Mouse (Mus musculus) bone marrow, adult 2 months (tissue): ENCODE data around the gene Cd8b1. TPM values are rescaled to one million over a fixed set of nuclear protein-coding genes. Genes with fewer than 3 reads are reported as not detected.

Experiments
- H3K27ac ChIP-seq: fragments of 200-500 bp; 2 replicates; pipeline ENCODE4 v1.5.1; 2012; ENCODE audit warnings: low read depth, mild to moderate bottlenecking, control low read depth, inconsistent platforms, low read length; ENCODE audit not compliant: control insufficient read depth, poor library complexity, insufficient read depth
- H3K4me1 ChIP-seq: fragments of 200-500 bp; 2 replicates; pipeline ENCODE4 v1.6.1; 2011; ENCODE audit warnings: low read length; ENCODE audit not compliant: control insufficient read depth, insufficient read depth
- H3K4me3 ChIP-seq: fragments of 200-500 bp; replicated peaks from 2 replicates; pipeline ENCODE3; 2011; ENCODE audit warnings: mild to moderate bottlenecking, low read depth, low read length, control low read depth; ENCODE audit not compliant: control insufficient read depth
- CTCF ChIP-seq: fragments of 200-500 bp; IDR thresholded peaks from 2 replicates; pipeline ENCODE4 v1.5.1; 2011; ENCODE audit warnings: low read length, control low read depth; ENCODE audit not compliant: control insufficient read depth, insufficient read depth
- POLR2A ChIP-seq: fragments of 200-500 bp; IDR thresholded peaks from 2 replicates; pipeline ENCODE4 v1.6.1; 2011; ENCODE audit warnings: low read depth, mild to moderate bottlenecking, control low read depth, low read length, borderline replicate concordance; ENCODE audit not compliant: control insufficient read depth
- WGBS: fragments of 180-500 bp; shearing (Covaris S2); methylation state at CpG from one replicate; pipeline ENCODE4 v1.1.7; 2018; 5-methylcytosine and 5-hydroxymethylcytosine counted together
- polyA plus RNA-seq: library from polyadenylated mRNA; stranded (reverse); fragments of >200 nt; gene quantifications from 2 replicates; pipeline ENCODE4 v1.2.4, GENCODE M21; 2011; ENCODE audit warnings: low replicate concordance; ENCODE audit not compliant: missing spikeins, insufficient read depth, insufficient read length

Cd8b1 gene
- polyA plus RNA-seq, 1 experiment = 6.1 TPM

- Histone ChIP-seq H3K4me3 (no peak overlapping the region), H3K27ac (no peak overlapping the region), H3K4me1 (peaks cover 1% of the 10 kb centered on the region; the same call in 1 of the 2 replicates)
- no peak for TF ChIP-seq CTCF
- no peak for TF ChIP-seq POLR2A
- 86% methylated on average over 19 of the region's 19 CpGs for WGBS
Measured at GRCm38 (mm10) chr6:71374311-71374829, 51.8 kb downstream of the Cd8b1 start.

GRCm38 (mm10) chr6:71374921-71375320, 52.3 kb downstream of the Cd8b1 start:
- 73% methylated on average over 2 of the region's 2 CpGs for WGBS
- no peak for TF ChIP-seq POLR2A
- TF ChIP-seq CTCF = no peak
- Histone ChIP-seq H3K27ac (no peak overlapping the region), H3K4me1 (peaks cover 1% of the 10 kb centered on the region; the same call in 1 of the 2 replicates), H3K4me3 (no peak overlapping the region)

GRCm38 (mm10) chr6:71376711-71377110, 54.1 kb downstream of the Cd8b1 start:
- Histone ChIP-seq H3K27ac (no peak overlapping the region), H3K4me3 (no peak overlapping the region), H3K4me1 (peaks cover 1% of the 10 kb centered on the region; the same call in 1 of the 2 replicates)
- TF ChIP-seq POLR2A (no peak), CTCF (no peak)
- 94% methylated on average over 13 of the region's 13 CpGs for WGBS

GRCm38 (mm10) chr6:71381654-71382053, 59.1 kb downstream of the Cd8b1 start:
- WGBS = 72% methylated on average over 5 of the region's 5 CpGs
- Histone ChIP-seq H3K27ac (no peak overlapping the region), H3K4me1 (no peaks in the 10 kb centered on the region), H3K4me3 (no peak overlapping the region)
- TF ChIP-seq CTCF (no peak), POLR2A (no peak)

Other genes starting within 250 kb of the Cd8b1 start
- not detected in 2 replicates for gene Thnsl2, start 178.3 kb upstream of the Cd8b1 start, polyA plus RNA-seq
- 31.0 and 166 TPM in 2 replicates for gene Fabp1, start 123.0 kb upstream of the Cd8b1 start, polyA plus RNA-seq
- gene Krcc1, start 51.1 kb upstream of the Cd8b1 start, polyA plus RNA-seq = 20.7 and 24.1 TPM in 2 replicates
- 0.45 TPM in 1 of 2 replicates, not detected in the other for gene Smyd1, start 555 bp upstream of the Cd8b1 start, polyA plus RNA-seq
- gene Cd8a, start 50.6 kb downstream of the Cd8b1 start, polyA plus RNA-seq = 1.7 and 2.6 TPM in 2 replicates
- gene Rmnd5a, start 117.8 kb downstream of the Cd8b1 start, polyA plus RNA-seq = 21.4 and 22.6 TPM in 2 replicates
- gene Rnf103, start 171.1 kb downstream of the Cd8b1 start, polyA plus RNA-seq = 2.2 and 4.1 TPM in 2 replicates
- 142 and 180 TPM in 2 replicates for gene Chmp3, start 221.0 kb downstream of the Cd8b1 start, polyA plus RNA-seq